Mouse (Mus musculus) cerebellum, adult 2 months (tissue): ENCODE data around the gene Tmem136.

Source experiments
- CTCF ChIP-seq: fragments of 200-500 bp; IDR thresholded peaks from 2 replicates; pipeline ENCODE4 v1.5.1; 2011; ENCODE audit warnings: low read depth, mild to moderate bottlenecking, control low read depth, low read length, moderate library complexity, borderline replicate concordance; ENCODE audit not compliant: insufficient read depth
- POLR2A ChIP-seq: fragments of 200-500 bp; IDR thresholded peaks from 2 replicates; pipeline ENCODE4 v1.6.1; 2011; ENCODE audit warnings: low read length, control low read depth, borderline replicate concordance; ENCODE audit not compliant: insufficient read depth

DNA sequence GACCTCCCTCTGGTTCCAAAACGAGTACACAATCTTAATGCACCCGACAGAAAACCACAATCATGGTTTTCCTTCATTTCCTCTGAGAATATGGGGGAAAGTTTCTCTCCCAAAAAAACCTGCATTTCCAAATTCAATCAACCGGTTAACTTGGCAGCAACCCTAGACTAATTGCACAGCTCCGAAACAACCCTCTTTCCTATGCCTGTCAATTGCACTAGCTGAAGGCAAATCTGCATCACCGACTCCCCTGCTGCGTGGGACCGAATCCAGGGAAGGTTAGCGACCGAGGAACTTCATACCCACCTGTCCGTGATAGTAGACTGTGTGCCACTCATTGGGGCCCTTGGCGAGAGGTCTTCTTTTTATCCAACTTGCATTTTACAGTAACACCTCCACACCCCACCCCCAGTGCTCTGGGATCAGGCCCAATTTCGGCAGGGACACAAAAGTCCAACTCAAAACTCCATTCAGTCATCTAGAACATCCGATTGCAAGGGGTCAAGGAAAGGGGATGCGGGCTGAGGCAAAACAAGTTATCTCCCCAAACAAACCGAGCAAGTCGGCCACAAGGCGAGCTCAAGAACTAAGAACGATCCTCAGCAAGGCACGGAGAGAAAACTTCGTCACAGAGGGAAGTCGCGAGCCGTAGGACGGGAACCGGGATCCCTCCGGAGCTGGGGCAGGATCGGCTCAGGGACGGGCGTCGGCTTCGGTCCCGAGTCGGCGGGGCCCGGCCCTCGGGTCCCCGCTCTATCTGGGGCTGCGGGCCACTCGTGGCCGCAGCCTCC lies 11.3 kb downstream of the Tmem136 start:
- TF ChIP-seq CTCF (no peak), POLR2A (no peak)
